Mouse (Mus musculus): Measurements from ENCODE around the gene Ano10. TPM values are rescaled to one million over a fixed set of nuclear protein-coding genes. Genes with fewer than 3 reads are reported as not detected.

Ano10 gene
- polyA plus RNA-seq, 1 experiment from 2014 or later, result 43.3 TPM

GRCm38 (mm10) chr9:122138371-122139029, 155.7 kb downstream of the Ano10 start:
- no peak overlapping the region for H3K4me2 ChIP-seq (ENCODE audit: low read depth, low read length)
- no peak overlapping the region for H3K4me3 ChIP-seq (ENCODE audit: low read depth, low read length)
- no peaks in the 10 kb centered on the region for H3K27me3 ChIP-seq (replicated peaks; ENCODE audit: control insufficient read depth, insufficient read depth, low read length)
- no peak for ATAC-seq (ENCODE audit: low read depth)
- no peak overlapping the region for H3K27ac ChIP-seq (replicated peaks; ENCODE audit: low read depth, low read length)
- no peak overlapping the region for H3K9ac ChIP-seq (ENCODE audit: low read depth, low read length)
- no peaks in the 10 kb centered on the region for H3K4me1 ChIP-seq (ENCODE audit: control insufficient read depth, insufficient read depth, low read length)
- H3K36me3 ChIP-seq (ENCODE audit: control insufficient read depth, insufficient read depth, low read length), result peaks cover 23% of the 10 kb centered on the region
- 92% methylated on average over 4 of the region's 4 CpGs for WGBS
- H3K9me3 ChIP-seq (ENCODE audit: control insufficient read depth, low read length), result no peaks in the 10 kb centered on the region
- DNase-seq (ENCODE audit: low spot score), result no peak

- ATAC-seq (ENCODE audit: low read depth) (no peak), DNase-seq (ENCODE audit: low spot score) (no peak)
- Histone ChIP-seq H3K4me3 (ENCODE audit: low read depth, low read length) (no peak overlapping the region), H3K27ac (replicated peaks; ENCODE audit: low read depth, low read length) (no peak overlapping the region), H3K4me1 (ENCODE audit: control insufficient read depth, insufficient read depth, low read length) (no peaks in the 10 kb centered on the region), H3K9ac (ENCODE audit: low read depth, low read length) (no peak overlapping the region), H3K36me3 (ENCODE audit: control insufficient read depth, insufficient read depth, low read length) (peaks cover 23% of the 10 kb centered on the region), H3K4me2 (ENCODE audit: low read depth, low read length) (no peak overlapping the region), H3K9me3 (ENCODE audit: control insufficient read depth, low read length) (no peaks in the 10 kb centered on the region), H3K27me3 (replicated peaks; ENCODE audit: control insufficient read depth, insufficient read depth, low read length) (no peaks in the 10 kb centered on the region)
- 85% methylated on average over 1 of the region's 1 CpGs for WGBS
Observed at GRCm38 (mm10) chr9:122137960-122138359, 156.3 kb downstream of the Ano10 start.

GRCm38 (mm10) chr9:122135885-122136170, 158.4 kb downstream of the Ano10 start:
- Histone ChIP-seq H3K9ac (ENCODE audit: low read depth, low read length) (no peak overlapping the region), H3K27ac (replicated peaks; ENCODE audit: low read depth, low read length) (no peak overlapping the region), H3K36me3 (ENCODE audit: control insufficient read depth, insufficient read depth, low read length) (peaks cover 28% of the 10 kb centered on the region), H3K4me3 (ENCODE audit: low read depth, low read length) (no peak overlapping the region), H3K9me3 (ENCODE audit: control insufficient read depth, low read length) (no peaks in the 10 kb centered on the region), H3K4me1 (ENCODE audit: control insufficient read depth, insufficient read depth, low read length) (no peaks in the 10 kb centered on the region), H3K4me2 (ENCODE audit: low read depth, low read length) (no peak overlapping the region), H3K27me3 (replicated peaks; ENCODE audit: control insufficient read depth, insufficient read depth, low read length) (no peaks in the 10 kb centered on the region)
- ATAC-seq (ENCODE audit: low read depth) (no peak), DNase-seq (ENCODE audit: low spot score) (no peak)
- whole genome bisulfite sequencing, result 78% methylated on average over 2 of the region's 2 CpGs

DNA sequence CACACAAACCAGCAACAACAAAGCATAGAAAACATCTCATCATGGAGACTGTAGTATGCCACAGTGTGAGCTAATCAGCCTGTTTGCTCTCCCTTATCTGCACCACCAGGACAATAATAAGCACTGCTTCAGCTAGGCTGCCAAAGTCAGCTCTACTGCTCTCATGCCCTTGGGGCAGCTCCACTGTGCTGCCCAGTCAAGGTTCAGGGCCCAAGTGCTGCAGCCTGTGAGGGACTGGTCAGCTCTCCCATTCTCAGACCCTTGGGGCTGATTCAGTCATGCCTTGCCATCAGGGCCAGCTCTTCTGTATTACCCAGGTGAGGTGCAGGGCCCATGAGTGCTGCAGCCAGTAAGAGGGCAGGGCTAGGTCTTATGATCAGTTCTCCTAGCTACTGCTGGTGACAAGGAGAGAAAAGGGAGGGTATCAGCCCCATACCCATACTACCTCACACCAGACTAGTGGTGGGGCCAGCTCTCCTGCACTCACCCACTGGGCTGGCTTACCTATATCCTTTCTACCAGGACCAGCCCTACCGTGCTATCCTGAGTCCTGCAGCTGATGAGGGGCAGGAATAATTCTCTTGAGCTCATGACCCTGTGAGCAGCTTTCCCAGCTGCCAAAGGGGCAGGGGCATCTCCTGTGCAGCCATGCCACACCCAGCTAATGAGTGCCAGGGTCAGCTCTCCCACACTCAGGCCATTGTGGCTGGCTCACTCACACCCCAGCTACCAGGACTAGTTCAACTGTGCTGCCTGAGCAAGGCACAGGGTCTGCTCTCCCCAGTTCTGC, 158.9 kb downstream of the Ano10 start:
- 88% methylated on average over 1 of the region's 1 CpGs for WGBS
- H3K9me3 ChIP-seq (ENCODE audit: control insufficient read depth, low read length), result no peaks in the 10 kb centered on the region
- peaks cover 28% of the 10 kb centered on the region for H3K36me3 ChIP-seq (ENCODE audit: control insufficient read depth, insufficient read depth, low read length)
- DNase-seq (ENCODE audit: low spot score), result no peak
- ATAC-seq (ENCODE audit: low read depth), result no peak
- H3K4me3 ChIP-seq (ENCODE audit: low read depth, low read length), result no peak overlapping the region
- no peaks in the 10 kb centered on the region for H3K4me1 ChIP-seq (ENCODE audit: control insufficient read depth, insufficient read depth, low read length)
- H3K27me3 ChIP-seq (replicated peaks; ENCODE audit: control insufficient read depth, insufficient read depth, low read length), result no peaks in the 10 kb centered on the region
- no peak overlapping the region for H3K9ac ChIP-seq (ENCODE audit: low read depth, low read length)
- no peak overlapping the region for H3K4me2 ChIP-seq (ENCODE audit: low read depth, low read length)
- H3K27ac ChIP-seq (replicated peaks; ENCODE audit: low read depth, low read length), result no peak overlapping the region

DNA sequence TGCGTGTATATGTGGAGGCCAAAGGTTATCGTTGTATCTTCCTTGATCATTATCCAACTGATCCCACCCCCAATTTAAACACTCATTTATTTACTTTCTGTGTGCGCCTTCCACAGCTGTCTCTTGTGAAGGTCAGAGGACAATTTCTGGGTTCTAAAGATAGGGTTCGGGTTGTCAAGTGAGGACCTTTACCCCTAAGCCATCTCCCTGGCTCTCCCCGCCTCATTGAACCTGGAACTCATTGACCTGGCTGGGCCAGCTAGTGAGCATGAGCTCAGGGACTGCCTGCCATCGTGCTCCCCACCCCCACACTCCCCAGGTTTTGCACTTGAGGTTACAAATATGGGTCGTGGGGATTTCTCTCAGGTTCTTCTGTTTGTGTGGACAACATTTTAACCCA, 162.1 kb downstream of the Ano10 start:
- Histone ChIP-seq H3K27me3 (replicated peaks; ENCODE audit: control insufficient read depth, insufficient read depth, low read length) (no peaks in the 10 kb centered on the region), H3K4me3 (ENCODE audit: low read depth, low read length) (no peak overlapping the region), H3K27ac (replicated peaks; ENCODE audit: low read depth, low read length) (no peak overlapping the region), H3K9ac (ENCODE audit: low read depth, low read length) (no peak overlapping the region), H3K9me3 (ENCODE audit: control insufficient read depth, low read length) (no peaks in the 10 kb centered on the region), H3K4me2 (ENCODE audit: low read depth, low read length) (no peak overlapping the region), H3K4me1 (ENCODE audit: control insufficient read depth, insufficient read depth, low read length) (no peaks in the 10 kb centered on the region), H3K36me3 (ENCODE audit: control insufficient read depth, insufficient read depth, low read length) (peaks cover 10% of the 10 kb centered on the region)
- ATAC-seq (ENCODE audit: low read depth) (no peak), DNase-seq (ENCODE audit: low spot score) (no peak)
- WGBS, result 76% methylated on average over 7 of the region's 7 CpGs

- WGBS, result 61% methylated on average over 3 of the region's 3 CpGs
- no peak overlapping the region for H3K9ac ChIP-seq (ENCODE audit: low read depth, low read length)
- H3K36me3 ChIP-seq (ENCODE audit: control insufficient read depth, insufficient read depth, low read length), result 0 out of 2 replicates have a peak, but pooled peaks cover 5% of the 10 kb centered on the region
- ATAC-seq (ENCODE audit: low read depth), result no peak
- no peak overlapping the region for H3K4me3 ChIP-seq (ENCODE audit: low read depth, low read length)
- no peaks in the 10 kb centered on the region for H3K9me3 ChIP-seq (ENCODE audit: control insufficient read depth, low read length)
- no peaks in the 10 kb centered on the region for H3K27me3 ChIP-seq (replicated peaks; ENCODE audit: control insufficient read depth, insufficient read depth, low read length)
- no peak overlapping the region for H3K27ac ChIP-seq (replicated peaks; ENCODE audit: low read depth, low read length)
- no peak for DNase-seq (ENCODE audit: low spot score)
- no peak overlapping the region for H3K4me2 ChIP-seq (ENCODE audit: low read depth, low read length)
- no peaks in the 10 kb centered on the region for H3K4me1 ChIP-seq (ENCODE audit: control insufficient read depth, insufficient read depth, low read length)
Observed at GRCm38 (mm10) chr9:122130666-122131065, 163.6 kb downstream of the Ano10 start.

DNA sequence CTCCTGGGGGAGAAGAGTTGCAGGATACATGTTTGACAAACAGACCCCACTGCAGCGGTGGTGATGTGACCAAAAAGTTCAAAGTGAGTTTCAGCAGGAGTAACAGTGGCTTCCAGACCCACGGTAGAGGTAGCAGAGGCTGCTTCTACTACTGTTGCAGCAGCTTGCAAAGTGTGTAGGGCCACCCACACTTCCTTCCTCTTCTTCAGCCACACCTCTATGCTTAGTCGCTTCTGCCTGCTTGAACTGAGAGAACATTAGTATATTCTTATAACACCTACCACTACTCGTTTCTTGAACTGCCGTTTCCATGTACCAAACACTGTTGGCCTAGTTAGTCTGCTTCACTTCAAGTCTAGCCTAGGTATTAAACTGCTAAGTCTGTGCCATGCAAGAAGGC, 165.5 kb downstream of the Ano10 start:
- 70% methylated on average over 5 of the region's 5 CpGs for WGBS
- Histone ChIP-seq H3K4me1 (ENCODE audit: control insufficient read depth, insufficient read depth, low read length) (no peaks in the 10 kb centered on the region), H3K27ac (replicated peaks; ENCODE audit: low read depth, low read length) (no peak overlapping the region), H3K4me3 (ENCODE audit: low read depth, low read length) (no peak overlapping the region), H3K9ac (ENCODE audit: low read depth, low read length) (no peak overlapping the region), H3K4me2 (ENCODE audit: low read depth, low read length) (no peak overlapping the region), H3K9me3 (ENCODE audit: control insufficient read depth, low read length) (no peaks in the 10 kb centered on the region), H3K36me3 (ENCODE audit: control insufficient read depth, insufficient read depth, low read length) (0 out of 2 replicates have a peak, but pooled peaks cover 5% of the 10 kb centered on the region), H3K27me3 (replicated peaks; ENCODE audit: control insufficient read depth, insufficient read depth, low read length) (no peaks in the 10 kb centered on the region)
- DNase-seq (ENCODE audit: low spot score) (no peak), ATAC-seq (ENCODE audit: low read depth) (no peak)

DNA sequence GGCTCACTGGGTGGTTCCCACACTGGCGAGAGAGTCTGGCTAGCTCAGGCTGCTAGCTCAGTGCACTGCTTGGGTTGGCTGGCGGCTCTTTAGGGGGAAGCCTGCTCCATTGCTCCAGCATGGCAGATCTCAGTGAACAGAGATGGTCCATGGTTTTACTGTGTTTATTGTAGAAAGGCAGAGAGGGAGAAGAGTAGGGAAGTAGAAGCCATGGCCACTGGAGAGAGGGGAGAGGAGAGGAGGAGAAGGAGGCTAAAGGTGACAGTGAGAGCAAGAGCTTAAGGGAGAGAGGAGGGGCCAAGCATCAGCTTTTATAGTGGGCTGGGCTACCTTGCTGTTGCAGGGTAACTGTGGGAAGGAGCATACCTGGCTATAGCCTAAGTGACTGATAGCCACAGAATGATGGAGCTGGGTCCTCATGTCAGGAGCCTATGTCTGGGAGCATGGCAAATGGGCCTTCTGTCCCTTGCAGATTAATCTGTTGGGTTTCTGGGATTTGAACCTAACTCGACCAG, 166.9 kb downstream of the Ano10 start:
- no peak overlapping the region for H3K4me2 ChIP-seq (ENCODE audit: low read depth, low read length)
- no peaks in the 10 kb centered on the region for H3K36me3 ChIP-seq (ENCODE audit: control insufficient read depth, insufficient read depth, low read length)
- H3K27ac ChIP-seq (replicated peaks; ENCODE audit: low read depth, low read length), result no peak overlapping the region
- DNase-seq (ENCODE audit: low spot score) (no peak), ATAC-seq (ENCODE audit: low read depth) (no peak)
- no peak overlapping the region for H3K9ac ChIP-seq (ENCODE audit: low read depth, low read length)
- no peaks in the 10 kb centered on the region for H3K4me1 ChIP-seq (ENCODE audit: control insufficient read depth, insufficient read depth, low read length)
- H3K9me3 ChIP-seq (ENCODE audit: control insufficient read depth, low read length), result no peaks in the 10 kb centered on the region
- no peaks in the 10 kb centered on the region for H3K27me3 ChIP-seq (replicated peaks; ENCODE audit: control insufficient read depth, insufficient read depth, low read length)
- H3K4me3 ChIP-seq (ENCODE audit: low read depth, low read length), result no peak overlapping the region
- WGBS, result 74% methylated on average over 3 of the region's 3 CpGs

- Histone ChIP-seq H3K9me3 (ENCODE audit: control insufficient read depth, low read length) (no peaks in the 10 kb centered on the region), H3K4me2 (ENCODE audit: low read depth, low read length) (no peak overlapping the region), H3K4me3 (ENCODE audit: low read depth, low read length) (no peak overlapping the region), H3K36me3 (ENCODE audit: control insufficient read depth, insufficient read depth, low read length) (no peaks in the 10 kb centered on the region), H3K27ac (replicated peaks; ENCODE audit: low read depth, low read length) (no peak overlapping the region), H3K9ac (ENCODE audit: low read depth, low read length) (no peak overlapping the region), H3K27me3 (replicated peaks; ENCODE audit: control insufficient read depth, insufficient read depth, low read length) (no peaks in the 10 kb centered on the region), H3K4me1 (ENCODE audit: control insufficient read depth, insufficient read depth, low read length) (no peaks in the 10 kb centered on the region)
- WGBS, result 69% methylated on average over 6 of the region's 8 CpGs
- no peak for ATAC-seq (ENCODE audit: low read depth)
- DNase-seq (ENCODE audit: low spot score), result no peak
Observed at GRCm38 (mm10) chr9:122126790-122127189, 167.4 kb downstream of the Ano10 start.

Data from embryonic facial prominence, embryonic 14.5 days (tissue).